Mouse (Mus musculus) gastrocnemius, adult 8-10 months (tissue): ENCODE results near the gene Mcm10. TPM values are rescaled to one million over a fixed set of nuclear protein-coding genes. Genes with fewer than 3 reads are reported as not detected.
"Not testable (repeated sequence)": the region's sequence is repeated elsewhere in the genome, so short reads cannot be mapped to it uniquely, and the experiment has no call there.

Source experiments
- DNase-seq, 2 experiments: peaks; one replicate each; pipeline ENCODE4 v3.0.0; 2022; ENCODE audit warnings: low spot score in 2 of 2
- total RNA-seq, 4 experiments: library from RNA; stranded (reverse); gene quantifications; 2 replicates each; pipeline ENCODE4 v1.2.4; 2022

The Mcm10 gene
- total RNA-seq, 4 experiments from 2014 or later: not detected

DNA sequence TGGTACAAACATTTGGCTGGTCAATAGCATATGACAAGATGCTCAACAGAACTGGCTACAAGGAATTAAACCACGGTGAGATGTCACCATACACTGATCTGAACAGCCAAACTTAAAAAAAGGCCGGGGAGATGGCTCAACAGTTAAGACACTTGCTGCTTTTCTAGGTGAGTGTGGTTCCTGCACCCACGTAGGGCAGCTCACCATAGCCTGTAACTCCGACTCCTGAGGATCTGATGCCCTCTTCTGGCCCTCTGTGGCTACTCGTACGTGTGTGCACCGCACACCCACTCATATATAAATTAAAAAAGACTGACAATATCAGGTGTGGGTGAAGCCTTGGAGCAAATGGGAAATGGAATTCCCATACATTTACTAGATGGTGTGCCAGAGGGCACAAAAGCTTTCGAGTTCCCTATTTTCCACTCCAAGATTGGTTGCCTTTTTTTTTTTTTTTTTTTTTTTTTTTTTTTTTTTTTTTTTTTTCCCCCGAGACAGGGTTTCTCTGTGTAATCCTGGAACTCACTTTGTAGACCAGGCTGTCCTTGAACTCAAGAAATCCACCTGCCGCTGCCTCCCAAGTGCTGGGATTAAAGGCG lies 23.7 kb downstream of the Mcm10 start:
- no peak for DNase-seq

GRCm38 (mm10) chr2:4987388-4988180 lies 25.0 kb downstream of the Mcm10 start:
- DNase-seq: no peak

DNA sequence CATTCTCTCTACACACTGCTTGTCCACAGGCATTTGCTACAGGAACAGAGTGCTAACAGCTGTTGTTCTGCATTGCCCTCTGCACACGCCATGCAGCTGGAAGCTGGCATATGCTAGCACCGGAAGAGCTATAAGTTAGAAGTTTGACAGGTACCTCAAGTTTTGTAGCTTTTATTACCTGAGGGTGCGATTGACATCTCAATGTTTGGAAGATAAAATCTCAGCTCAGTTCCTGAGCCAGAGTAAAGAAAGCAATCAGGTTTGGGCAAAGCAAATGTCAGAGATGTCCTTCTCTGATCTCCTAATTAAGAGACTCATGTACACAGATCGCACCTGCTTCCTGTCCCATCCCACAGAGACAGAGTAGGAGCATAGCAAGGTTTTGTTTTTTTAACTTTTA lies 25.8 kb downstream of the Mcm10 start:
- DNase-seq: no peak

DNA sequence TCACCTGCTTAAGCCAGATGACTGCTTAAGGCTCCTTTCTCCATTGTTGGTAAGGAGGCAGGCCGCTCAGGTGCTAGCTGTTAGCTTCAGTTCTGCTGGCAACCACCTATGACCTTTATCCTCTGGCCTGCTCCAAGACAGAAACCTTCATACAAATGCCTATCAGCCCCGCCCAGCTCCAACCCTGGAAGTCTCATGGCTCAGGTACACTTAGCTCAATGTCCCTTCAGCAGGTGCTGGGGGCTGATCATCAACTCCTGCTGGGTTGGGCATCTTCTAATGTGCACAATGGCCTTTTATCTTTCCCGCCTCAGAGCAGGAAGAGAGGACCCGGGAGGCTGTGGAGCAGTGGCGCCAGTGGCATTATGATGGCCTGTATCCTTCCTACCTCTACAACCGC lies 27.6 kb downstream of the Mcm10 start:
- no peak for DNase-seq

- no peak for DNase-seq
Observed at GRCm38 (mm10) chr2:4983987-4984386, 28.6 kb downstream of the Mcm10 start.

DNA sequence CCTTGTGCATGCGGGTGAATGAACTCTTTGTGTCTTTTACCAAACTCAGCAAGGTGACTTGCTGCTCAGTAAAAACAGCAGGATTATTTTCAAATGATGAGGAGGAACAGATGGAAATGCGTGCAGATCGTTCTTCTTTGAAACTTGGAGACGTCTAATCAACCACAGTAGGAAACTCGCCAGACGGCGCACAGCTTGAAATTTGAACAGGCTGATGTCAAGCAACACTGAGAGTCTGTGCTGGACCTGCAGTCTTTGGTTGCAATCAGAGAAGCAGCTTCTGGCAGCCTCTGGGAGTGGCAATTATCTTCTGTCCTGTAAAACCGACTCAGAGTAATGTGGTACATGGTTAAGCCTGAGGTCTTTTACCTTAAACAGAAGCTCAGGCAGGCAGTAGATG lies 34.5 kb downstream of the Mcm10 start:
- DNase-seq: no peak

GRCm38 (mm10) chr2:4975807-4976206 lies 36.8 kb downstream of the Mcm10 start, which contains the start of gene Ucma:
Gene Ucma (plus strand): TSS chr2:4976122.
- no peak for DNase-seq

DNA sequence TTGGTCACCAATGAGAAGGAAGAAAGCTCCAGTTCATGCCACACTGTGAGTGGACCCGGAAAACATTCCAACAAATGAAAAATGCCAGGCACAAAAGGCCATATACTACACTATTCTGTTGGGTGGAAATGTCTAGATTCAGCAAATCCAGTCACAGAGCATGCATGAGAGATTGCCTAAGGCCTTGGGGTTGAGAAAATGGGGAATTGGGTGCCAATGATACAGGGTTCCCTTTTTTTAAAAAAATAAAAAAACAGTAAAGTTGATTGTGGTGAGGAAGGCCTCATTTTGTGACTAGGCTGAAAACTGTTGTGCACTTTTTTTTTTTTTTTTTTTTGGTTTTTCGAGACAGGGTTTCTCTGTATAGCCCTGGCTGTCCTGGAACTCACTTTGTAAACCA lies 43.5 kb downstream of the Mcm10 start:
- no peak for DNase-seq

GRCm38 (mm10) chr2:4967806-4968205 lies 44.8 kb downstream of the Mcm10 start:
- DNase-seq: no peak

DNA sequence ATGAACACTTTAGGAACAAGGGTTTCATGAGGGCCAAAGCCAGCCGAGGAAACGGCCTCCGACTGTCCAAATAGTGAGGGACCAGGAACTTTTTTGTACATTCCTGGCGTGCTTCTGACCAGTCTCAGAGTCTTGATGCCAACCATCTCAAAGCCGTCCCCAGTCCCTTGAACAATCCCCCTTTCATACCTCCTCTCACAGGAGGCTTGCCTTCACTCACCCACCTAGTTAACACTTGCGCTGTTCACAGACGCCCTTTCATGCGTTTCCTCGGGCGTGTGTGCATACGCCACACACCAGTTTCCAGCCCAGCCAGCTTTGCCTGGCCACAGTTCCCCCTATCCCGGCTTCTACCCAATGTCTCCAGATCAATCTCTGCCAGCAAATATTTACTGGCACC lies 54.6 kb downstream of the Mcm10 start:
- DNase-seq: no peak

- DNase-seq: no peak
Observed at GRCm38 (mm10) chr2:4954216-4954760, 58.3 kb downstream of the Mcm10 start.

- no peak for DNase-seq
Observed at GRCm38 (mm10) chr2:4950986-4951385, 61.6 kb downstream of the Mcm10 start.

- DNase-seq: not testable (repeated sequence)
Observed at GRCm38 (mm10) chr2:4949691-4950090, 62.9 kb downstream of the Mcm10 start.

DNA sequence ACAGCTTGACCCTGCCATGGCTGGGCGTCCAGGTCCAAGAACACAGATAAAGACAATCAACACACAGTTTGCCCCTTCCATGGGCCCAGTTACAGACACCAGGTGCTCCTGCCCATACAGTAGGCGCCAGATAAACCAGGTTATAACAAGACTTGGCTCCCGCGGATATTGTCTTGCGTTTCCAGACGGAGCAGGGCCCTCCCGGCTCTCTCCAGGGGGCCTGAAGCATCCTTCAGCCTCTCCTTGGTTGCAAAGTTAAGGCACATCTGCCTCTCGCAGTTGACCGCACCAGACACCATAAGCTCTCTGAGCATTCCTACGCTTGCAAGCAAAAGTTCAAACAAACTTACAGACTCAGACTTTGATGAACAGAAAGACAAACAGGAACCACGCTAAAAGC lies 71.7 kb downstream of the Mcm10 start:
- DNase-seq: no peak

Other genes with a start within 250 kb of the Mcm10 start
- 10 to 100 TPM; 18.2 to 22.6 (median 19.5) TPM for gene Sephs1, start 131.2 kb downstream of the Mcm10 start, total RNA-seq
- gene Phyh, start 93.8 kb downstream of the Mcm10 start, total RNA-seq: 100 to 1,000 TPM; 155 to 199 (median 177) TPM
- under 1 TPM in 1 of 4 experiments, not detected in 3; 0.43 TPM for gene Ucma, start 36.7 kb downstream of the Mcm10 start, total RNA-seq
- gene Optn, start 51.3 kb upstream of the Mcm10 start, total RNA-seq: 10 to 100 TPM; 65.9 to 85.6 (median 76.9) TPM
- 1 to 10 TPM; 2.0 to 9.4 (median 4.9) TPM for gene Ccdc3, start 125.0 kb upstream of the Mcm10 start, total RNA-seq